Mouse (Mus musculus): ENCODE data around the gene Caskin1. TPM values are rescaled to one million over a fixed set of nuclear protein-coding genes. Genes with fewer than 3 reads are reported as not detected.

Caskin1 gene
- polyA plus RNA-seq, 1 experiment from 2014 or later, result 3.6 TPM

DNA sequence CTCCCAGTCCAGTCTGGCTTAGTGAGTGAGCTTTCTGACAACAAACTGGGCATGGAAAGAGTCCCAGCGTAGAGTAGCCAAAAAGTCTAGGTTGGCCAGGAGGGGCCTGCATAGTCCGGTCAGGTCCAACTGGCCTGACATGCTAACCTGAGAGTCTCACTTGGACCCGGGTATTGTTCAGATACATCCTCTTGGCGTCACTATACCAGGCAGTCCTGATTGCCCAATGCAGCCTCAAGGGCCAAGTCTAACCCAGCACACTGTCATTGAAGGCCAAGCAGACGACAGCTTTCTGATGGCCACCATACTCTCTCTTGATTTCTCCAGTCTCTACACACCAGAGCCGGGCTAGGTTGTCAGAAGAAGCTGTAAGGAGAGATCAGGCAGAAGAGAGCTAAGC is 12.8 kb upstream of the Caskin1 start:
- no peak overlapping the region for H3K27ac ChIP-seq
- H3K9me3 ChIP-seq (replicated peaks), result no peaks in the 10 kb centered on the region
- DNase-seq (ENCODE audit: low spot score), result no peak
- peaks cover 57% of the 10 kb centered on the region for H3K36me3 ChIP-seq
- peaks cover 43% of the 10 kb centered on the region for H3K4me1 ChIP-seq
- no peaks in the 10 kb centered on the region for H3K27me3 ChIP-seq (ENCODE audit: low read depth, poor library complexity, severe bottlenecking)
- H3K4me3 ChIP-seq, result no peak overlapping the region
- 93% methylated on average over 6 of the region's 6 CpGs for WGBS

DNA sequence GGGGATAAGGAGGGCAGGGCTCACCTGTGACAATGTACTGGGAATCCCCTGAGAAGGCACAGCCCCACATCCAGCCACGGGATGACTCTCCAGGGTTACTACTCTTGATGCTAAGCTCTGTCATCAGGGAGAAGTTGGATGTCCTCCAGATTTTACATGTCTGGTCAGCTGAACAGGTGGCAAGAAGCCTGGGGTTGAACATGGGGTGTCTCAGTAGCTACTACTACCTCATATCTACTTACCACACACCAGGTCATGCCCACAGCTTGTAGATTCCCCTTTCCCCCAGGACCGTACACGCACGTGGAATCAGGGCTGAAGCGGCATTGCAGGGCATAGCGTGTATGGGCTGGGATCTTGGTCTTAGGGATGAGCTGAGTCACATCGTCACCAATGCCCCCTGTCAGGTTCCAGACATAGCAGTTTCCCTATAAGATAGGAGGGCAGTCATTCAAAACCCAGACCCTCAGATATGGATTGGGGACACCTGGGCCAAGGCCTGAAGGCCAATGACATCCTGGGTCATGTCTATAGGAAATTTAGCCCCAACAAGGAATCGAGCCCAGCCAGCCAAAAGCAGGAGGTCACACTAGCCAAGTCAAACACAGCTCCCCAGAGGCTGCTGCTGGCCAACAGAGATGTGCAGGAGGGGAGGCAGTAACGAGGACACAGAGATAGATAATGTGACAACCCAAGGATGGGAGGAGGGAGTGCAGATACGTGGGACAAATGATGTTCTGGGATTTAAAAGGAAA is 12.2 kb upstream of the Caskin1 start:
- Histone ChIP-seq H3K4me3 (no peak overlapping the region), H3K27ac (no peak overlapping the region), H3K9me3 (replicated peaks) (no peaks in the 10 kb centered on the region), H3K27me3 (ENCODE audit: low read depth, poor library complexity, severe bottlenecking) (no peaks in the 10 kb centered on the region), H3K36me3 (peaks cover 57% of the 10 kb centered on the region), H3K4me1 (peaks cover 37% of the 10 kb centered on the region)
- WGBS, result 94% methylated on average over 10 of the region's 10 CpGs
- no peak for DNase-seq (ENCODE audit: low spot score)

DNA sequence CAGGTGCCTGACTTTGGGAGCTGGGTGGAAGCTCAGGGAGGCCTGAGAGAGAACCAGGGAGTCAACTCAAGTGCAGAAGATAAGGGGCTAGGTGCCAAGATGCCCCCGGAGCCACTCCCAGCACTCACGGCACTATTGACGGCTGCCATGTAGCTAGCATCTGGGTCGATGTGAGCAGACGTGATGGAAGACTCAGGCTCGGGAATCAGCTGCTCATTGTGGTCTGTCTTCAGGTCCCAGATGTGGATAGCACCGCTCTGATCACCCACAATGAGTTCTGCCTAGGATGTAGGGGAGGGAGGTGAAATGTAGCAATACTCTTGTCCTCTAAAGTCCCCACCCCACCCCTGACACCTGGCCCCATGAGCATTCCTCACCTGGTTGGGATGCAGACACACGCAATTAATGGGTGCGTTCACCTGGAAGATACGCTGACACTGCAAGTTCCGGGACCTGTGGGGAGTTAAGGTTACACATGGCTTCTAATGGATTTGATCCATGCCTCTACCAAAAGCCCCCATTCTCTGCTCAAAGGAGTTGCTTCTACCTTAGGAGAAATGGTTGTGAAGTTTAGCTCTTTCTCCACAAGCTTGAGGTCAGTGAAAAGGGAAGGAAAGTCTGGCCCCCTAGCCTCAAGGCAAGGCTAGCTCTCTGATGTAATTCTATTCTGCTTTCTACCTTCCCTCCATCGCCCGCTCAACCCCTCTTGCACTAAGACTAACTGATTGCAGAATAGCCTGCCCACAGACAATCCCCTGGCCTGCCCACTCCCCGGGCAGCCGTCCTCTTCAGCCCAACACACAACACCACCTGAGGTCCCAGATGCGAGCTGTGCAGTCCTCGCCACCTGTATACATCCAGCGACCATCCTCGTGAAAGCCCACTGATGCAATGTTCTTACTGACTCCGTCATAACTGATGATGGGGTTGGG is 11.1 kb upstream of the Caskin1 start:
- H3K36me3 ChIP-seq, result peaks cover 55% of the 10 kb centered on the region
- H3K27ac ChIP-seq, result no peak overlapping the region
- DNase-seq (ENCODE audit: low spot score), result no peak
- peak overlapping the region; percentile 79; the same call in 1 of the 2 replicates for H3K4me3 ChIP-seq
- WGBS, result 95% methylated on average over 20 of the region's 20 CpGs
- peaks cover 26% of the 10 kb centered on the region for H3K4me1 ChIP-seq
- no peaks in the 10 kb centered on the region for H3K27me3 ChIP-seq (ENCODE audit: low read depth, poor library complexity, severe bottlenecking)
- no peaks in the 10 kb centered on the region for H3K9me3 ChIP-seq (replicated peaks)

DNA sequence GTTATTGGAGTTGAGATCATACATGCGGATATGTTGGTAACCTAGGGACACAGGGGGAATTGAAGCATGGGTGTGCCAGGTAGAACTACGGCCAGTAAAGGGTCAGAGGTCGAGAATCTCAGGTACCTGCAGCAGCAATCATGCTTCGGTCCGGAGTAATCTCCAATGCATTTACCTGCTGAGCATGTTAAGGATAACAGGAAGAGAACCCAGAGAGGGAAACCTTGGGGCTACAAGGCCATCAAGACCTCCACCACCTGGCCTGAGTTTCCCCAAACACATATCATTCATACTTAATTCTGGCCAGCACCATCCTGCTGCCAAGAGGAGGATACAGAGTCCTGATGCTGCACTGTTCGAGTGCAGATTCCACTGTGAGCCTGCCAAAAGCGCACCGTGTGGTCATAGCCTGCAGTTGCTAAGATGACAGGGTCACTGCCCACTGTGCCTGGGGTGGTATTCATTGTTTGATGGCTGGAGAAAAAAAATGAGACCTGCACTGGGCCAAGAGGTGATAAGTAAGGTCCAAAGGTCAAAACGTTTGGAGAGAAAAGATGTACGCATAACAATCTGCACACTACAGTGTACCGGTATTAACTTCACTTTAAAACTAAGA is 10.3 kb upstream of the Caskin1 start:
- peaks cover 47% of the 10 kb centered on the region for H3K36me3 ChIP-seq
- WGBS, result 60% methylated on average over 11 of the region's 11 CpGs
- no peaks in the 10 kb centered on the region for H3K9me3 ChIP-seq (replicated peaks)
- no peaks in the 10 kb centered on the region for H3K27me3 ChIP-seq (ENCODE audit: low read depth, poor library complexity, severe bottlenecking)
- no peak for DNase-seq (ENCODE audit: low spot score)
- peak overlapping the region; percentile 79 for H3K4me3 ChIP-seq
- H3K27ac ChIP-seq, result peak overlapping the region; percentile 94
- H3K4me1 ChIP-seq, result peaks cover 18% of the 10 kb centered on the region

DNA sequence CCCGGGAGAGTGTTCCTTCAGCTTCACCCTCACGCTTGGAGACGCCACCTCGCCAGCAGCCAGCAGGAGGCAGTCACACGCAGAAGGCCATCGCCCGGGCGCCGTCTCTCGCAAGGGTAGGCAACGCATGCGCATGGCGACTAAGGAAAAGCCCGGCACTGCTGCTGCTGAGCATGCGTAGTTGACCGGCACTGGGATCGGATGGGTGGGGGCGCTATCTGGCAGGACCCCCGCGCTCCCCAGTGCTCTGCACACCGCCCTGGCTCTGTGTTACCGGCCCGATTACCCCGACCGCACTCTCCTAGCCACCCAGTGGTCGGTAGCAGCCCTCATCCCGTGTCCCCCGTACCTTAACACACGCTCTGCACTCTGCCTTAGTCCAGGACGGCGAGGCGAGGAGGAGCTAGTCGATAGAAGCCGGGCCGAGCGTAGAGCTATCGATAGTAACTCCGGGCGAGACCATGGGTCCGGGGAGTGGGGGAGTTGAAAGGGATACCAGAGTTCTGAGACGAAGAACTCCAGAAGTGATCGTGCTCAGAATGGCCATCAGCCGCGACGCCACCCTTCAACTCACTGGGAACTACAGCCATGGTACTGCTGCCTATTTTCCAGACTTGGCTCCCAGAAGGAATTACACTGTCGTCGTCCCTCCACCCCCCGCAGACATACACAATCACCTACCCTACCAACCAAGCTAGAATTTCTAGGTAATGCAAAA is 9.6 kb upstream of the Caskin1 start, which contains the start of gene Mlst8:
TSS of gene Mlst8 (minus strand) at position 416 of the 718 bp plus-strand sequence.
- no peaks in the 10 kb centered on the region for H3K27me3 ChIP-seq (ENCODE audit: low read depth, poor library complexity, severe bottlenecking)
- H3K4me3 ChIP-seq, result peak within 1 kb of the TSS; percentile 79
- DNase-seq (ENCODE audit: low spot score), result peak; percentile 99
- WGBS, result under 1% methylated on average over 48 of the region's 48 CpGs
- peaks cover 40% of the 10 kb centered on the region for H3K36me3 ChIP-seq
- H3K27ac ChIP-seq, result peak within 1 kb of the TSS; percentile 94
- H3K9me3 ChIP-seq (replicated peaks), result no peaks in the 10 kb centered on the region
- H3K4me1 ChIP-seq, result peaks cover 18% of the 10 kb centered on the region

DNA sequence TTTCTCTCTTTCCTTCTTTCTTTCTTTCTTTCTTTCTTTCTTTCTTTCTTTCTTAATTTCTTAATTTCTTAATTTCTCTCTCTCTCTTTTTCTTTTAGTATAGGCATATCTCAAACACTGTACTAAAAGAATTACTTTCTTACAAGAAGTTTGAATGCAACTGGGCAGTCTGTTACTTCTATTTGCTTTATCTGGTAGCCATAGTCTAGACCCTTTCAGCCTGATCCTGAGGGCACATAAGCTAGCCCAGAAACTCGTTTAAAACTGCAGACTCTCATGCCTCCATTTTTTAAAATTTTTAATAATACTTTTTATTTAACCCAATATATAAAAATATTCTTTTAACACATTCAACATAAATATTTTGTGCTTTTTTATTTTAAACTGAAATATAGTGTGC is 9.0 kb upstream of the Caskin1 start:
- peak overlapping the region; percentile 94 for H3K27ac ChIP-seq
- WGBS, result 44% methylated on average over 1 of the region's 1 CpGs
- DNase-seq (ENCODE audit: low spot score), result no peak
- peaks cover 18% of the 10 kb centered on the region for H3K4me1 ChIP-seq
- no peaks in the 10 kb centered on the region for H3K27me3 ChIP-seq (ENCODE audit: low read depth, poor library complexity, severe bottlenecking)
- H3K36me3 ChIP-seq, result peaks cover 34% of the 10 kb centered on the region
- H3K9me3 ChIP-seq (replicated peaks), result no peaks in the 10 kb centered on the region
- H3K4me3 ChIP-seq, result peak overlapping the region; percentile 79

DNA sequence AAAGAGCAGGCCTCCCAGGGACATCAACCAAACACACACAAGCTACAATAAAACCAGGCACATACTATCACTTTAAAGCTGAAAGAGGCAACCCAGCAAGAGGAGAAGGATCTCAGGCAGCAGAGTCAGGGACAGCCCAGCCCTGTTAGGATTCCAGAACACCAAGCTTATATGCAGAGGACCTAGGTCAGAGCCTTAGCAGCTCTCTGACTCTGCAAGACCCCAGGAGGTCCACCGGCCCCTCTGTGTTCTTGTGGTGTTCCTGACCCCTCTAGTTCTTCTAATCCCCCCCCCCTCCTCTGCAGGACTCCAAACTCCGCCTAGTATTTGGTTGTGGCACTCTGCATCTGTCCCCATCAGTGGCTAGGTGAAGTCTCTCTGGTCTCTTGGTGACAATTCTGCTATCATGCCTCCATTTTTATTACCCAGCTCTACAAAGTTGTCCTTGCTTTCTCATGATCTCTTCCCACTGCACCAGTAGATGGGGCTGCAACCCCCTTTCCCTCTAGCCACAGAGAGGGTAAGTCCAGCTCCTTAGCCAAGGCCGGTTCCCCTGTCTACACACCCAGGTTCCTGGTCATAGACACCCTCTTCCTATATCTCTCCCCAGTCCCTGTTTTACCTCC is 8.1 kb upstream of the Caskin1 start:
- H3K36me3 ChIP-seq, result peaks cover 25% of the 10 kb centered on the region
- no peaks in the 10 kb centered on the region for H3K9me3 ChIP-seq (replicated peaks)
- 0 out of 2 replicates have a peak, but pooled peaks cover under 1% of the 10 kb centered on the region for H3K27me3 ChIP-seq (ENCODE audit: low read depth, poor library complexity, severe bottlenecking)
- DNase-seq (ENCODE audit: low spot score), result no peak
- H3K4me3 ChIP-seq, result peak overlapping the region; percentile 79; the same call in 1 of the 2 replicates
- peaks cover 20% of the 10 kb centered on the region for H3K4me1 ChIP-seq
- WGBS, result 49% methylated on average over 3 of the region's 3 CpGs
- peak overlapping the region; percentile 25; the same call in 1 of the 2 replicates for H3K27ac ChIP-seq

DNA sequence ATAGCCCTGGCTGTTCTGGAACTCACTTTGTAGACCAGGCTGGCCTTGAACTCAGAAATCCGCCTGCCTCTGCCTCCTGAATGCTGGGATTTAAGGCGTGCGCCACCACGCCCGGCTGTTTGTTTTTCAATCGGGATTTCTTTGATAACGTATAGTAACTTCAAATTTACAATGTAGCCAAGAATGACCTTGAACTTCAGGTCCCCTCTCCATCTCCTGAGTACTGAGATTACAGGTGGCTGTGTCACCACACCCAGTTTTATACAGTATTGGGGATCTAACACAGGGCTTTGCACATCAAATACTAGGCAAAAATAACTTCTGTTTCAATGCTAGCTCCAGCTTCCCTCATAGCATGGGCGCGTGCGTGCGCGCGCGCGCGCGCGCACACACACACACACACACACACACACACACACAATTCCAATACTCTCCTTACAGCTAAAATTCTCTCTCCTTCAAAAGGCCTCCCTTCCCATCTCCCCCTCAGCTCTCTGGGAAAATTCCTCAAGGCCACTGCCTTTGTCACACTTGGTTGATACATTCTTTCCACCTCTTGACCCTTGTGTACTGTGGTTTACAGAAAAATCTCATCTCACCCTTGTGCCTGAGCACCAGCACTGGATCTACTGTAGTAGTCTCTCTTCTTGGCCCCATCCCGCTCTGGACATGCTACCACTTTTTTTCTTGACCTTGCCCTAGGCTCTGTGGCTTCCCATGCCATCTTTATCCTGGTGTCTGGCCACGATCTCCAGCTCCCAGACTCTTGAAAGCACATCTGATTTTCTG is 7.2 kb upstream of the Caskin1 start:
- DNase-seq (ENCODE audit: low spot score), result no peak
- H3K9me3 ChIP-seq (replicated peaks), result no peaks in the 10 kb centered on the region
- peaks cover 25% of the 10 kb centered on the region for H3K4me1 ChIP-seq
- 94% methylated on average over 20 of the region's 20 CpGs for WGBS
- H3K4me3 ChIP-seq, result no peak overlapping the region
- no peak overlapping the region for H3K27ac ChIP-seq
- peaks cover 16% of the 10 kb centered on the region for H3K36me3 ChIP-seq
- peaks cover 9% of the 10 kb centered on the region; the same call in 1 of the 2 replicates for H3K27me3 ChIP-seq (ENCODE audit: low read depth, poor library complexity, severe bottlenecking)

DNA sequence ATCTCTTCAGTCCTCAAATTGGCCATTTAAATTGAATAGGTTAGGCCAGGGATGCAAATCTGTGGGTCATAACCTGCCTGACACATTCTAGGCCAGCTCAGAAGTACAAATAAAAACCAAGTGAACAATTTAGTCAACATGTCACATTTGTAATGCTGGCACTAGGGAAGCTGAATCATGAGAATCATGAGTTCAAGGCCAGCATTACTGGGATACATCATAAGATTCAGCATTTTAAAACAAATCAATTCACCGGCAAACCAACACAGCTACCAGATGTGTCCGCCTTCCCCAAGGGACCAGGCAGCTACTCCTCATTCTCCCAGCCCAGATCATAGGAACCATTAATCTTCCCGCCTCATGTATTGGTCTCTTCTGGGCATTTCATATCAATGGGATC is 4.9 kb upstream of the Caskin1 start:
- no peak for DNase-seq (ENCODE audit: low spot score)
- H3K4me3 ChIP-seq, result no peak overlapping the region
- WGBS, result 87% methylated on average over 3 of the region's 3 CpGs

DNA sequence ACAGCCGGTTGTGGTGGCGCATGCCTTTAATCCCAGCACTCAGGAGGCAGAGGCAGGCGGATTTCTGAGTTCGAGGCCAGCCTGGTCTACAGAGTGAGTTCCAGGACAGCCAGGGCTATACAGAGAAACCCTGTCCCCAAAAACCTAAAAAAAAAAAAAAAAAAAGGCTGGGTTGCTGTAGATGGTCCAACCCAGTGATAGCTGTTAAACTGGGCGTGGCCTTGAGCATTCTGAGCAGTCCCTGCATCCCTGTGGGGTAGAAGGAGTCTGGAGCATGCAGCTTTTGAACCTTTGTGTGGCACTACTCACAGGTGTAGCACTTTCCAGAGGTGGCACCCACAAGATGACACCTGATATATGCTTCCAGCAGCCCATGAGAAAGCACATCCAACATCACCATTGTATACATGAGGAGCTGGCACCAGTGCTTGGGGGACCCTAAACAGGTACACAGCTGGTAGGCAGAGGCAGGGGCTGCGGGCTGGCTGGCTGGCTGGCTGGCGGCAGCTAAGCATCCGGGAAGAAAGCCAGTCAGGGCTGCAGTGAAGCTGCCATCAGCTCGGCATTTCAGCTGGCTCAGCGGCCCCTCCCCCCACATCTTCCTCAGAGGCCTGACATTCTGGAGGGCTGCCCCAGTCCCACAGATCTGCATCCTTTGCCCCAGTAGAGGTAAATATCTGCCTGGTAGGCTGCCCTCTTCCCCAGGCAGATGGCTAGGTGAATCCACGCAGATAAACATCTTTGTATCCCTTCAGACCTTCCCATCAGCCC is 3.1 kb upstream of the Caskin1 start:
- no peaks in the 10 kb centered on the region for H3K9me3 ChIP-seq (replicated peaks)
- peaks cover 49% of the 10 kb centered on the region for H3K27me3 ChIP-seq (ENCODE audit: low read depth, poor library complexity, severe bottlenecking)
- 0 out of 2 replicates have a peak overlapping the region, but pooled peaks have one; percentile 15 for H3K27ac ChIP-seq
- no peak overlapping the region for H3K4me3 ChIP-seq
- H3K4me1 ChIP-seq, result peaks cover 27% of the 10 kb centered on the region
- DNase-seq (ENCODE audit: low spot score), result no peak
- WGBS, result 44% methylated on average over 11 of the region's 11 CpGs
- no peaks in the 10 kb centered on the region for H3K36me3 ChIP-seq

More for the DNA sequence above, 4.9 kb upstream of the Caskin1 start:
- H3K27ac ChIP-seq, result no peak overlapping the region
- peaks cover 31% of the 10 kb centered on the region for H3K27me3 ChIP-seq (ENCODE audit: low read depth, poor library complexity, severe bottlenecking)
- peaks cover 22% of the 10 kb centered on the region for H3K4me1 ChIP-seq
- H3K36me3 ChIP-seq, result no peaks in the 10 kb centered on the region
- no peaks in the 10 kb centered on the region for H3K9me3 ChIP-seq (replicated peaks)

All from limb, embryonic 10.5 days (tissue).